Mouse (Mus musculus) neural tube, embryonic 13.5 days (tissue): ENCODE measurements around the gene Ubxn11. TPM values are rescaled to one million over a fixed set of nuclear protein-coding genes. Genes with fewer than 3 reads are reported as not detected.
"Not testable (repeated sequence)": the region's sequence is repeated elsewhere in the genome, so short reads cannot be mapped to it uniquely, and the experiment has no call there.

Experiments
- ATAC-seq: fragments of 200-750 bp; cut with Nextera tagmentation; 2 replicates; pipeline ENCODE4 v1.8.0; 2017; ENCODE audit warnings: low read depth, mild to moderate bottlenecking, moderate TSS enrichment, moderate library complexity
- H3K27ac ChIP-seq: fragments of 300-500 bp; sonication (generic); replicated peaks from 2 replicates; pipeline ENCODE4 v1.5.1; 2015; ENCODE audit warnings: moderate library complexity, mild to moderate bottlenecking, inconsistent platforms
- H3K27me3 ChIP-seq: fragments of 300-500 bp; sonication (generic); 2 replicates; pipeline ENCODE4 v1.6.1; 2015; ENCODE audit warnings: mild to moderate bottlenecking, inconsistent platforms
- H3K36me3 ChIP-seq: fragments of 300-500 bp; sonication (generic); 2 replicates; pipeline ENCODE4 v1.6.1; 2015; ENCODE audit warnings: mild to moderate bottlenecking, inconsistent platforms
- H3K4me1 ChIP-seq: fragments of 300-500 bp; sonication (generic); replicated peaks from 2 replicates; pipeline ENCODE4 v1.6.1; 2015; ENCODE audit warnings: inconsistent platforms
- H3K4me2 ChIP-seq: fragments of 300-500 bp; sonication (generic); 2 replicates; pipeline ENCODE4 v1.6.1; 2015; ENCODE audit warnings: inconsistent platforms, mild to moderate bottlenecking, moderate library complexity
- H3K4me3 ChIP-seq: fragments of 300-500 bp; sonication (generic); 2 replicates; pipeline ENCODE4 v1.5.1; 2015; ENCODE audit warnings: mild to moderate bottlenecking, inconsistent platforms
- H3K9ac ChIP-seq: fragments of 300-500 bp; sonication (generic); 2 replicates; pipeline ENCODE4 v1.6.1; 2015; ENCODE audit warnings: moderate library complexity, mild to moderate bottlenecking, inconsistent platforms
- H3K9me3 ChIP-seq: fragments of 300-500 bp; sonication (generic); 2 replicates; pipeline ENCODE4 v1.6.1; 2016; ENCODE audit warnings: inconsistent platforms
- WGBS: fragments of 180-500 bp; shearing (Covaris S2); methylation state at CpG from one replicate; pipeline ENCODE4 v1.1.7; 2015; 5-methylcytosine and 5-hydroxymethylcytosine counted together
- polyA plus RNA-seq: library from polyadenylated mRNA; unstranded; fragments of >200 nt; fragmentation: Nextera tagmentation; extraction: Ambion mirVana; gene quantifications from 2 replicates; pipeline ENCODE4 v1.2.1, GENCODE M21; 2015

The Ubxn11 gene
- polyA plus RNA-seq, 1 experiment from 2014 or later: 10.3 TPM

- 89% methylated on average over 8 of the region's 8 CpGs for WGBS
- ATAC-seq: no peak
- Histone ChIP-seq H3K27ac (no peak overlapping the region), H3K4me3 (no peak overlapping the region), H3K9ac (no peak overlapping the region), H3K9me3 (no peaks in the 10 kb centered on the region), H3K27me3 (no peaks in the 10 kb centered on the region), H3K4me1 (peaks cover 14% of the 10 kb centered on the region), H3K4me2 (no peak overlapping the region), H3K36me3 (peaks cover 20% of the 10 kb centered on the region)
Observed at GRCm38 (mm10) chr4:134132519-134133095, 30.2 kb downstream of the Ubxn11 start.

- H3K4me3 ChIP-seq: no peak overlapping the region
- H3K9me3 ChIP-seq: no peaks in the 10 kb centered on the region
- 86% methylated on average over 3 of the region's 3 CpGs for WGBS
- ATAC-seq: no peak
- no peak overlapping the region for H3K9ac ChIP-seq
- no peaks in the 10 kb centered on the region for H3K27me3 ChIP-seq
- no peaks in the 10 kb centered on the region for H3K4me1 ChIP-seq
- peaks cover 15% of the 10 kb centered on the region; the same call in 1 of the 2 replicates for H3K36me3 ChIP-seq
- no peak overlapping the region for H3K27ac ChIP-seq
- H3K4me2 ChIP-seq: no peak overlapping the region
Observed at GRCm38 (mm10) chr4:134136280-134136926, 34.0 kb downstream of the Ubxn11 start.

- Histone ChIP-seq H3K9ac (no peak overlapping the region), H3K4me3 (no peak overlapping the region), H3K4me2 (no peak overlapping the region), H3K36me3 (peaks cover 17% of the 10 kb centered on the region; the same call in 1 of the 2 replicates), H3K27ac (no peak overlapping the region), H3K27me3 (no peaks in the 10 kb centered on the region), H3K4me1 (no peaks in the 10 kb centered on the region), H3K9me3 (no peaks in the 10 kb centered on the region)
- WGBS: 86% methylated on average over 2 of the region's 2 CpGs
- ATAC-seq: no peak
Observed at GRCm38 (mm10) chr4:134138857-134139256, 36.5 kb downstream of the Ubxn11 start.

DNA sequence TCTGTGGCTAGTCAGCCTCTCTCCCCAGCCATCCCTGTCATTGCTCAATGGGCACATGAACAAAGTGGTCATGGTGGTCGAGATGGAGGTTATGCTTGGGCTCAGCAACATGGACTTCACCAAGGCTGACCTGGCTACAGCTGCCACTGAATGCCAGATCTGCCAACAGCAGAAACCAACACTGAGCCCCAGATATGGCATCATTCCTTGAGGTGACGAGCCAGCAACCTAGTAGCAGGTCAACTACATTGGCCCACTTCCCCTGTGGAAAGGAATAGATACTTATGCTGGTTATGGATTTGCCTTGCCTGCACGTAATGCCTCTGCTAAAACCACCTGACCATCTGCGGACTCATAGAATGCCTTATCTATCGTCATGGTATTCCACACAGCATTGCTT lies 41.9 kb downstream of the Ubxn11 start:
- H3K9me3 ChIP-seq, H3K4me2 ChIP-seq, H3K4me1 ChIP-seq, ATAC-seq, H3K27ac ChIP-seq, H3K4me3 ChIP-seq, H3K27me3 ChIP-seq, H3K9ac ChIP-seq: not testable (repeated sequence)
- WGBS: 95% methylated on average over 5 of the region's 5 CpGs
- peaks cover 39% of the 10 kb centered on the region for H3K36me3 ChIP-seq

DNA sequence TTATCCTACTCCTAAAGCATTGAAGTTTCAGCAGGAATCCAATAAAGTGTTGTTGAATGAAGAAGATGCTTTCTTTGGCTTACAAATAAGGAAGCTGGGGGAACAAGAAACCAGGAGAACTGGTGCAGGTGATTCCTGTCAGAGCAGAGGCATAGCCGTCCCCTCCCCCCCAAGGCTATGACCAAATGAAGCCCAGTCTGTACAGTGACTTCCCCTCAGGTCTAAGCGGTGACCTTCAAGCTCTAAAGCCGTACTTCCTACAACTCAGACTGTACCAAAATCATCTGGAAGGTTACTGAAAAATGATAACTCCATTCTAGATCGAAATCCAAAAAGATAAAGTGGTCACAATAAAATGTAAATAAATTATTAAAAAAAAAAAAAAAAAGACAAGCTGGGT lies 47.0 kb downstream of the Ubxn11 start:
- Histone ChIP-seq H3K9ac (no peak overlapping the region), H3K4me2 (no peak overlapping the region), H3K4me3 (no peak overlapping the region), H3K9me3 (no peaks in the 10 kb centered on the region), H3K27me3 (no peaks in the 10 kb centered on the region), H3K36me3 (peaks cover 65% of the 10 kb centered on the region), H3K4me1 (no peaks in the 10 kb centered on the region), H3K27ac (no peak overlapping the region)
- 90% methylated on average over 4 of the region's 4 CpGs for WGBS
- no peak for ATAC-seq

DNA sequence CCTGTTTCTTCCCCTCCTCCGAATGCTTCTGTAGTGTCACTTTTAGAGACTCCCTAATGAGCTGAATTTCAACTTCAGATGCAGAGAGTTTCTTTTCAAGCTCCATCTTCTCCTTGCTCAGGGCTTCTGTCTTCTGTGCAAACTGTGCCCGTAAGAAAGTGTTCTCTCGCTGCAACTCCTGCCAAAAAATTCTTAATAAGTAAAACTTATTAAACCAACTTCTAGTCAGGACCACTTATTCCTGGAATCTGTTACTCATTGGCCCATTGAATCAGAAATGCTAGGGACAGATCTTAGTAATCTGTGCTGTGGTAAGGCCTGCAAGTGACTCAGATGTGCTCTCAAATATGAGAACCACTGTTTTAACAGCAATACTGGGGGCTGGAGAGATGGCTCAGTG lies 49.7 kb downstream of the Ubxn11 start:
- H3K27ac ChIP-seq: no peak overlapping the region
- H3K36me3 ChIP-seq: peaks cover 66% of the 10 kb centered on the region
- 90% methylated on average over 3 of the region's 3 CpGs for WGBS
- no peaks in the 10 kb centered on the region for H3K9me3 ChIP-seq
- no peak for ATAC-seq
- H3K4me2 ChIP-seq: no peak overlapping the region
- H3K27me3 ChIP-seq: no peaks in the 10 kb centered on the region
- no peak overlapping the region for H3K4me3 ChIP-seq
- no peak overlapping the region for H3K9ac ChIP-seq
- H3K4me1 ChIP-seq: no peaks in the 10 kb centered on the region

DNA sequence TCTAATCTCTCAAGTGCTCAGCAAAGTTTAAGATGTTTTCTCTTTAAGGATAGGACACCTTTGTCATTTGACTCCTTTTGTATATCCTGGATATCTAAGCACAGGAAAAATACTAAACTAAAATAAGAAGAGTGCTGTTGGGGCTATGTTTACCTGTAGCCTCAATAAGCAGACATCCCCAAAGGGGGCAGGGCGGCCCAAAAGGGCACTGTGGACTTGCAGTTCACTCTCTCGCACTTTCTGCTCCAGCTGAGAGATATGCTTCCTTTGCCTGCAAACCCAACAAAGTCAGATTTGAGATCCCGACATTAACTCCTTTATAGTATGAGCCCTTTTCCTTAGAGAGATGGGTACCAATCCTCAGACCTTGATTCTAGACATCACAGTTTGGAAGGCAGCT lies 51.3 kb downstream of the Ubxn11 start:
- no peak overlapping the region for H3K4me2 ChIP-seq
- no peak overlapping the region for H3K27ac ChIP-seq
- no peaks in the 10 kb centered on the region for H3K4me1 ChIP-seq
- 97% methylated on average over 3 of the region's 3 CpGs for WGBS
- ATAC-seq: no peak
- peaks cover 51% of the 10 kb centered on the region for H3K36me3 ChIP-seq
- H3K9ac ChIP-seq: no peak overlapping the region
- no peaks in the 10 kb centered on the region for H3K27me3 ChIP-seq
- no peak overlapping the region for H3K4me3 ChIP-seq
- H3K9me3 ChIP-seq: no peaks in the 10 kb centered on the region

DNA sequence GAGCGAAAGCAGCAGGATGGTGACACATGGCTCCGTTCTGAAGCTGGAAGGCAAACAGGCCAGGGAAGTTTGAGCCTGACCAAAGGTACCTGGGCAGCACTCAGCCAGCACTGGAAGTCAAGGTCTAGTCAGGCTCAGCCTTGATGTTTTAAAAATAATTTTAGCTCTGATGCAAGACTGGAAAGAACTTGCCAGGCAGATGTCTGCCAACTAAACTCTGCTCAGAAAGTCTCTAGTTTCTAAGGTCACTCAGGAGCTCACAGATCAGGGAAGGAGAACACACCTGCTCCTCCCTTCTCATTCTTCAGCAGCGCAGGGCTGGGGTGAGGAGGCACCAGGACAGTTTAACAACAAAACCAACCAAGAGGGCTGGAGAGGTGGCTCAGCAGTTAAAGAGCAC lies 52.0 kb downstream of the Ubxn11 start:
- 97% methylated on average over 3 of the region's 3 CpGs for WGBS
- no peak overlapping the region for H3K9ac ChIP-seq
- H3K36me3 ChIP-seq: peaks cover 44% of the 10 kb centered on the region
- H3K4me2 ChIP-seq: no peak overlapping the region
- H3K4me1 ChIP-seq: no peaks in the 10 kb centered on the region
- no peaks in the 10 kb centered on the region for H3K9me3 ChIP-seq
- ATAC-seq: no peak
- H3K27me3 ChIP-seq: no peaks in the 10 kb centered on the region
- H3K27ac ChIP-seq: no peak overlapping the region
- H3K4me3 ChIP-seq: no peak overlapping the region

- Histone ChIP-seq H3K36me3 (peaks cover 39% of the 10 kb centered on the region), H3K4me1 (no peaks in the 10 kb centered on the region), H3K9ac (no peak overlapping the region), H3K27me3 (no peaks in the 10 kb centered on the region), H3K27ac (no peak overlapping the region), H3K4me2 (no peak overlapping the region), H3K4me3 (no peak overlapping the region), H3K9me3 (no peaks in the 10 kb centered on the region)
- WGBS: 89% methylated on average over 6 of the region's 6 CpGs
- ATAC-seq: no peak
Observed at GRCm38 (mm10) chr4:134155531-134155930, 53.2 kb downstream of the Ubxn11 start.

DNA sequence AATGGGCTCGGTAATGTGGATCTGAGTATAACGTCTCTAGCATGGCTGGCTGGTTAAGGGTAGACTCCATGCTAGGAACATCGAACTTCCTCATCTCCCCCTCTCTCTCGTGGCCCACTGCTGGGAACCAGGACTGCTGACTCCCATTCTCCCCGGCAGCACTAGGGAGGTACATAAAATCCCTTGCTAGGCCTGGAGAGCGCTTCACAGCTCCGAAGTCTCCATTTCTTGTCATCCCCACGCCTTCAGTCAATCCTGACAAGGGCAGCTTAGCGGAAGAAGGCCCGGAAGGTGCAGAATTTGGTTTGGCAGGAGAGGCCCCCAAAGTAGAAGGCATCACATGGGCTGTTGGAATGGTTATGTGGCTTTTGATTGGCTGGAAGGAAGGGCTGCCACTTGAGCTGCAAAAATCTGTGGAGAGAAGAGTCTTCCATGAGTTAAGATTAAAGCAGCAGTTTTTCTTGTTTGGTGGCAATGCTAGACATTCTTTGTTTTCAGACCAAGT lies 53.6 kb downstream of the Ubxn11 start:
- Histone ChIP-seq H3K4me2 (no peak overlapping the region), H3K4me1 (no peaks in the 10 kb centered on the region), H3K4me3 (no peak overlapping the region), H3K9ac (no peak overlapping the region), H3K27me3 (no peaks in the 10 kb centered on the region), H3K36me3 (peaks cover 35% of the 10 kb centered on the region), H3K9me3 (no peaks in the 10 kb centered on the region), H3K27ac (no peak overlapping the region)
- ATAC-seq: no peak
- 94% methylated on average over 10 of the region's 10 CpGs for WGBS

GRCm38 (mm10) chr4:134156744-134157143 lies 54.4 kb downstream of the Ubxn11 start:
- H3K9me3 ChIP-seq: no peaks in the 10 kb centered on the region
- no peaks in the 10 kb centered on the region for H3K4me1 ChIP-seq
- H3K36me3 ChIP-seq: peaks cover 28% of the 10 kb centered on the region
- H3K4me2 ChIP-seq: no peak overlapping the region
- H3K27ac ChIP-seq: no peak overlapping the region
- H3K27me3 ChIP-seq: no peaks in the 10 kb centered on the region
- no peak overlapping the region for H3K9ac ChIP-seq
- no peak for ATAC-seq
- H3K4me3 ChIP-seq: no peak overlapping the region
- WGBS: 79% methylated on average over 8 of the region's 8 CpGs

- Histone ChIP-seq H3K4me2 (no peak overlapping the region), H3K4me1 (no peaks in the 10 kb centered on the region), H3K9ac (no peak overlapping the region), H3K9me3 (no peaks in the 10 kb centered on the region), H3K4me3 (no peak overlapping the region), H3K27me3 (no peaks in the 10 kb centered on the region), H3K27ac (no peak overlapping the region), H3K36me3 (peaks cover 21% of the 10 kb centered on the region; the same call in 1 of the 2 replicates)
- WGBS: 86% methylated on average over 2 of the region's 2 CpGs
- ATAC-seq: no peak
Observed at GRCm38 (mm10) chr4:134157558-134157957, 55.2 kb downstream of the Ubxn11 start.

GRCm38 (mm10) chr4:134158774-134159173 lies 56.4 kb downstream of the Ubxn11 start:
- Histone ChIP-seq H3K9ac (no peak overlapping the region), H3K36me3 (peaks cover 19% of the 10 kb centered on the region; the same call in 1 of the 2 replicates), H3K4me1 (no peaks in the 10 kb centered on the region), H3K9me3 (no peaks in the 10 kb centered on the region), H3K4me2 (no peak overlapping the region), H3K27ac (no peak overlapping the region), H3K27me3 (no peaks in the 10 kb centered on the region), H3K4me3 (no peak overlapping the region)
- no peak for ATAC-seq
- 77% methylated on average over 6 of the region's 6 CpGs for WGBS
